Mouse (Mus musculus) cerebellum, adult 2 months (tissue): Measurements from ENCODE around the gene Lrrc40.

ENCODE experiments used
- CTCF ChIP-seq: fragments of 200-500 bp; IDR thresholded peaks from 2 replicates; pipeline ENCODE4 v1.5.1; 2011; ENCODE audit warnings: low read depth, mild to moderate bottlenecking, control low read depth, low read length, moderate library complexity, borderline replicate concordance; ENCODE audit not compliant: insufficient read depth
- POLR2A ChIP-seq: fragments of 200-500 bp; IDR thresholded peaks from 2 replicates; pipeline ENCODE4 v1.6.1; 2011; ENCODE audit warnings: low read length, control low read depth, borderline replicate concordance; ENCODE audit not compliant: insufficient read depth

GRCm38 (mm10) chr3:158091601-158092000, 55.1 kb downstream of the Lrrc40 start:
- TF ChIP-seq CTCF (no peak), POLR2A (no peak)
